Mouse (Mus musculus) liver, adult 2 months (tissue): ENCODE results near the gene Rnf227. TPM values are rescaled to one million over a fixed set of nuclear protein-coding genes. Genes with fewer than 3 reads are reported as not detected.
A peak's percentile ranks its signal among the peaks of the same experiment; 100 is the strongest.

Experiments
- DNase-seq: peaks from one replicate; pipeline ENCODE4 v3.0.0-alpha.2; 2011; ENCODE audit warnings: low read depth, low spot score; ENCODE audit errors: extremely low read depth
- H3K27ac ChIP-seq: fragments of 200-500 bp; replicated peaks from 2 replicates; pipeline ENCODE4 v1.5.1; 2012; ENCODE audit warnings: low read depth, mild to moderate bottlenecking, control low read depth, inconsistent platforms, low read length; ENCODE audit not compliant: insufficient read depth
- H3K27me3 ChIP-seq: fragments of 200-500 bp; 2 replicates; pipeline ENCODE4 v1.6.1; 2012; ENCODE audit warnings: mild to moderate bottlenecking, moderate library complexity, low read length, inconsistent platforms; ENCODE audit not compliant: control insufficient read depth, insufficient read depth
- H3K36me3 ChIP-seq: fragments of 200-500 bp; 2 replicates; pipeline ENCODE4 v1.6.1; 2012; ENCODE audit warnings: low read length, inconsistent platforms; ENCODE audit not compliant: control insufficient read depth, insufficient read depth
- H3K4me1 ChIP-seq: fragments of 200-500 bp; 2 replicates; pipeline ENCODE4 v1.6.1; 2011; ENCODE audit warnings: low read length; ENCODE audit not compliant: control insufficient read depth, insufficient read depth
- H3K4me3 ChIP-seq: fragments of 200-500 bp; 2 replicates; pipeline ENCODE4 v1.5.1; 2011; ENCODE audit warnings: low read depth, mild to moderate bottlenecking, control low read depth, low read length, moderate library complexity; ENCODE audit not compliant: insufficient read depth
- H3K79me2 ChIP-seq: fragments of 200-500 bp; 2 replicates; pipeline ENCODE4 v1.6.1; 2012; ENCODE audit warnings: inconsistent platforms, mild to moderate bottlenecking, low read length, moderate library complexity; ENCODE audit not compliant: control insufficient read depth, insufficient read depth
- H3K9ac ChIP-seq: fragments of 200-500 bp; 2 replicates; pipeline ENCODE4 v1.6.1; 2012; ENCODE audit warnings: low read depth, mild to moderate bottlenecking, control low read depth, inconsistent platforms, low read length
- CTCF ChIP-seq: fragments of 200-500 bp; IDR thresholded peaks from 2 replicates; pipeline ENCODE4 v1.5.1; 2011; ENCODE audit warnings: low read depth, low read length, control low read depth
- POLR2A ChIP-seq: fragments of 200-500 bp; IDR thresholded peaks from 2 replicates; pipeline ENCODE4 v1.6.1; 2011; ENCODE audit warnings: low read length, control low read depth; ENCODE audit not compliant: insufficient read depth; ENCODE audit errors: extremely low read depth
- WGBS: fragments of 180-500 bp; shearing (Covaris S2); methylation state at CpG from one replicate; pipeline ENCODE4 v1.1.7; 2018; 5-methylcytosine and 5-hydroxymethylcytosine counted together
- polyA plus RNA-seq: library from polyadenylated mRNA; depleted of rRNA; stranded (reverse); fragments of >200 nt; gene quantifications from 2 replicates; pipeline ENCODE4 v1.2.3, GENCODE M21; 2012
- total RNA-seq: library from RNA; depleted of rRNA; stranded (reverse); fragments of >200 nt; gene quantifications from 2 replicates; pipeline ENCODE4 v1.2.3, GENCODE M21; 2014

Gene Rnf227
- total and polyA plus RNA-seq, 2 experiments: 0.35 to 0.55 TPM

DNA sequence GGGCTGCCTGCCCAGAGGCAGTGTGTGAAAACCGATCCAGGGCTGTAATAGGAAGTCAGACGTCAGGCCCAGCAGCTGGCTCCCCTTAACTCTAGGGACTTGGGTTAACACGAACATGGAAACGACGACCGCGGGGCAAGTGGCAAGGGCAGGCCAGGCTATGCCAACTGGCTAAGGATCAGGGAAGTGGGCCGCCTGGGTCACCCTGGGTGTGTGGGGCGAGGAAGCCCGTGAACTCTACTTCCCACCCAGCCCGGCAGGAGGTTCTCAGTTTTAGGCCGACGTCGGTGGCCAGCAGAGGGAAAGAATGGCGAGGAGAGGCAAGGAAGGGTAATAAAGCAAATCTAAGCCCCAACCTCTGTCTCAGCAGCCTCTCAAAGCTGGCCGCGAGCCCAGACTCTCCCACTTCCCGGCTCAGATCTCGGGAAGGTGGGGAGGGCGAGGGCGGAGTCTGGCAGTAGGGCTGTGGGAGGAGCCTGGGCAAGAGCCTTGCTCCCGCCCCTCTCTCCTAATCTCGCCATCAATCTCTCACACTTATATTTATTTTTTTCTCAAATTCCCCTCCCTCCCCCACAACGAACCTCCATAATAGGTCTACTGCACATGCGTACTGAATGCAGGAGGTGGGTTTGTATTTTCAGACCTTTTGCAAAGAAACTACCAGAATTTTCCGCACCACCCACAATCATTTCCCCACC lies 26.0 kb downstream of the Rnf227 start:
- H3K9ac ChIP-seq: peak overlapping the region; percentile 60
- TF ChIP-seq POLR2A (0 out of 2 replicates have a peak, but pooled peaks have one; percentile 18), CTCF (no peak)
- H3K27me3 ChIP-seq: no peaks in the 10 kb centered on the region
- H3K4me1 ChIP-seq: peaks cover 22% of the 10 kb centered on the region
- H3K27ac ChIP-seq: peak overlapping the region; percentile 89
- peak overlapping the region; percentile 45 for H3K4me3 ChIP-seq
- WGBS: 1% methylated on average over 26 of the region's 26 CpGs
- peak; percentile 90 for DNase-seq
- peaks cover 14% of the 10 kb centered on the region; the same call in 1 of the 2 replicates for H3K36me3 ChIP-seq
- H3K79me2 ChIP-seq: peaks cover 8% of the 10 kb centered on the region; the same call in 1 of the 2 replicates

GRCm38 (mm10) chr11:69366855-69367615 lies 26.8 kb downstream of the Rnf227 start:
- H3K27ac ChIP-seq: peak overlapping the region; percentile 84
- H3K36me3 ChIP-seq: peaks cover 9% of the 10 kb centered on the region; the same call in 1 of the 2 replicates
- WGBS: 1% methylated on average over 22 of the region's 22 CpGs
- H3K27me3 ChIP-seq: no peaks in the 10 kb centered on the region
- peak overlapping the region; percentile 13; the same call in 1 of the 2 replicates for H3K4me3 ChIP-seq
- peak overlapping the region; percentile 62 for H3K9ac ChIP-seq
- H3K79me2 ChIP-seq: peaks cover 8% of the 10 kb centered on the region; the same call in 1 of the 2 replicates
- no peak for DNase-seq
- peaks cover 22% of the 10 kb centered on the region for H3K4me1 ChIP-seq
- TF ChIP-seq POLR2A (no peak), CTCF (no peak)

GRCm38 (mm10) chr11:69367616-69368355 lies 27.5 kb downstream of the Rnf227 start:
- H3K4me1 ChIP-seq: peaks cover 22% of the 10 kb centered on the region
- H3K79me2 ChIP-seq: peaks cover 5% of the 10 kb centered on the region; the same call in 1 of the 2 replicates
- H3K27ac ChIP-seq: peak overlapping the region; percentile 84
- TF ChIP-seq CTCF (no peak), POLR2A (no peak)
- H3K4me3 ChIP-seq: peak overlapping the region; percentile 81
- peaks cover 3% of the 10 kb centered on the region; the same call in 1 of the 2 replicates for H3K36me3 ChIP-seq
- peak overlapping the region; percentile 97 for H3K9ac ChIP-seq
- DNase-seq: peak; percentile 53
- no peaks in the 10 kb centered on the region for H3K27me3 ChIP-seq
- WGBS: 3% methylated on average over 22 of the region's 22 CpGs

DNA sequence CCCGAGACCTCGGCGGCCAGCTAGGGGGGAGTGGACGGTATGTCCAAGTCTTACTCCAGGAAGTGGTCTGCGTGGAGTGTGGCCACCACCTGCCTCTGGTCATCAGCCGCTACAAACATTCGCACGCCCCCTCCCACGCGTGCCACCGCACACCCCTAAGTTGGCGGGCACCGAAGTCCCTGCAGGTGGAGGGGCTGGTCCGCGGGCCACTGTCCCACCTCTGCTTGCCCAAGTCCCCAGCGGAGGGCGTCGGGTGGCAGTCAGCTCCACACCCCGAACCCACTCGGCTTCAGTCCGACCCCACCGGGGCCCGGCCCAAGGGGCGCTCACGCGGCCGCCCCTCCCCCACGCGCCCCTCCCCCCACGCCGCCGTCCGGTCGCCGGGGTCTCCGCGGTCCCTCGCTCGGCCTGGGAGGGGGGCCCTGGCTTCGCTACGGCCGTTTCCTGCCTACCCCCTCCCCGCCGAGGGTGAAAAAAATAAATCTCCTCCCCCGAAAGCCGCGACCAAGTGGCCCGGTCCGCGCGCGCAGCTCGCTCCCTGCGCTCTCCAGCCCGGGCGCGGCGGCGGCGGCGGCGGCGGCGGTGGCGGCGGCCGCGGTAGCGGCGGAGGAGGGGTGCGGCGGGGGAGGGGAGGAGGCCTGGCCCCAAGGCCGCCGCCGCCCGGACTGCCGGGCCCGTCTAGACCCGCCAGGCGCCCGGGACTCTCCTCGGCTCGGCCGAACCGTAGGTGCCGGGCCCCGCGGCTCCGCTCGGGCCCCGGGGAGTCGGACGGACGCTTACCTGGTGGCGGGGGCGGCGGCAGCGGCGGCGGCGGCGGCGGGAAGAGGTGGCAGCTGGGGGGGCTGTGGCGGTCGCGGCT lies 28.3 kb downstream of the Rnf227 start:
- H3K79me2 ChIP-seq: peaks cover 2% of the 10 kb centered on the region; the same call in 1 of the 2 replicates
- H3K9ac ChIP-seq: peak overlapping the region; percentile 97
- no peak for DNase-seq
- H3K27me3 ChIP-seq: no peaks in the 10 kb centered on the region
- under 1% methylated on average over 82 of the region's 106 CpGs for WGBS
- H3K36me3 ChIP-seq: no peaks in the 10 kb centered on the region
- no peak for TF ChIP-seq CTCF
- H3K4me3 ChIP-seq: peak overlapping the region; percentile 81
- peaks cover 20% of the 10 kb centered on the region for H3K4me1 ChIP-seq
- H3K27ac ChIP-seq: peak overlapping the region; percentile 86
